Mouse (Mus musculus): ENCODE results near the gene Chrna1. TPM values are rescaled to one million over a fixed set of nuclear protein-coding genes. Genes with fewer than 3 reads are reported as not detected.

The Chrna1 gene
- polyA plus RNA-seq, 1 experiment from 2014 or later, result 0.45 TPM

DNA sequence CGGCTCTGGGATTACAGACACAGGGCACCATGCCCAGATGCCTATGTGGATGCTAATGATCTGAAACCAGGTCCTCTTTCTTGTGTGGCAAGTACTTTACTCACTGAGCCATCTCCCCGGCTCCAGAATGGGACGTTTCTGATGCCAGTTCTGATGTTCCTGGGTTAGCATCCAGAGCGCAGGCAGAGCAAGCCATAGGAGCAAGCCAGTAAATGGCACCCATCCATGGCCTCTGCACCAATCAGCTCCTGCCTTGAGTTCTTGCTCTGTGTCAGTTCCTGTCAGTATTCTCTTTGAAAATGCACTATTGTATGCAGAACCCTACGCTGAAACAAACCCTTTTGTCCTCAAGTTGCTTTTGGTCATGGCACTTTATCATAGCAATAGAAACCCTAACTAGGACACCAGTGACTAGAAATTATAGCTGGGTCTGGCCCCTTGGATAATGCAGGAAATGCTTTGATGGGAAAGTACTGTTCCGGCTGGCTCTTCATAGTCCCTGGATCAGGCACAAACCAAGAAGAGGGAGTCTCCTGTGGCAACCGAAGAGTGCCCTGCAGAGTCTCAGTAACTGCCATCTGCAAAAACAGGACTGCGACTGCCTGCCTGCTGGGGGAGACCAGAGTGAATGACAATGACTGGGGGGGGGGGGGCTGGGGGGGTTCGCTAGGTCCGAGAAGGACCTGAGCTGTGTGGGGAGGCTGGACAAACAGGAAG lies 6.4 kb upstream of the Chrna1 start:
- Histone ChIP-seq H3K36me3 (no peaks in the 10 kb centered on the region), H3K4me3 (peak overlapping the region; percentile 8; the same call in 1 of the 2 replicates)

DNA sequence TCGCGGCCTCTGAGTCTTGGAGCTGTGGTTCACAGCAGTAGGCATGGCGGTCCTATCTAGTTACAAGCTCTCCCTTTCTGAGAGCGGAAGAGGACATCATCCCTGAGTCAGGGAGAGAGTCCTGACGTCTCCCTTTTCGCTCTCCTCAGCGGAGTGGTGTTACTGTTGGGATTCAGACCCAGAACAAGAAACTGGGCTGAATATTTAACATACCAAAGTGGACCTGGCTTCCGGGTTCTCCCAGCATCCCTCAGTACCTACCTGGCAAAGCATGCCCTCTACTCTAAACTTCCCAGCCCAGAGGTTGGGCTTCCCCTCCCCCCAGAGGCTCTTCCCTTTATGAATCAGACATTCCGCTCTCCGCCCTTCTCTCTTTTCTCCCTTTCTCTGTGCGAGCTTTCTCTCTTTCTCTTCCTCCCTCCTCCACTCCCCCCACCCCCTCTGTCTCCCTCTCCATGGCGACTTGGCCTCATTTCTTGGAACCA lies 5.3 kb upstream of the Chrna1 start:
- no peak for DNase-seq (ENCODE audit: low spot score)
- WGBS, result 14% methylated on average over 12 of the region's 12 CpGs
- Histone ChIP-seq H3K4me1 (peaks cover 43% of the 10 kb centered on the region), H3K27me3 (ENCODE audit: insufficient read depth, poor library complexity, severe bottlenecking) (no peaks in the 10 kb centered on the region), H3K4me3 (peak overlapping the region; percentile 57), H3K27ac (peak overlapping the region; percentile 78), H3K36me3 (no peaks in the 10 kb centered on the region), H3K9me3 (no peaks in the 10 kb centered on the region)

More for the DNA sequence above, 6.4 kb upstream of the Chrna1 start:
- H3K27me3 ChIP-seq (ENCODE audit: insufficient read depth, poor library complexity, severe bottlenecking), result no peaks in the 10 kb centered on the region
- no peaks in the 10 kb centered on the region for H3K9me3 ChIP-seq
- 49% methylated on average over 10 of the region's 10 CpGs for WGBS
- peak overlapping the region; percentile 78; the same call in 1 of the 2 replicates for H3K27ac ChIP-seq
- H3K4me1 ChIP-seq, result peaks cover 55% of the 10 kb centered on the region
- no peak for DNase-seq (ENCODE audit: low spot score)

DNA sequence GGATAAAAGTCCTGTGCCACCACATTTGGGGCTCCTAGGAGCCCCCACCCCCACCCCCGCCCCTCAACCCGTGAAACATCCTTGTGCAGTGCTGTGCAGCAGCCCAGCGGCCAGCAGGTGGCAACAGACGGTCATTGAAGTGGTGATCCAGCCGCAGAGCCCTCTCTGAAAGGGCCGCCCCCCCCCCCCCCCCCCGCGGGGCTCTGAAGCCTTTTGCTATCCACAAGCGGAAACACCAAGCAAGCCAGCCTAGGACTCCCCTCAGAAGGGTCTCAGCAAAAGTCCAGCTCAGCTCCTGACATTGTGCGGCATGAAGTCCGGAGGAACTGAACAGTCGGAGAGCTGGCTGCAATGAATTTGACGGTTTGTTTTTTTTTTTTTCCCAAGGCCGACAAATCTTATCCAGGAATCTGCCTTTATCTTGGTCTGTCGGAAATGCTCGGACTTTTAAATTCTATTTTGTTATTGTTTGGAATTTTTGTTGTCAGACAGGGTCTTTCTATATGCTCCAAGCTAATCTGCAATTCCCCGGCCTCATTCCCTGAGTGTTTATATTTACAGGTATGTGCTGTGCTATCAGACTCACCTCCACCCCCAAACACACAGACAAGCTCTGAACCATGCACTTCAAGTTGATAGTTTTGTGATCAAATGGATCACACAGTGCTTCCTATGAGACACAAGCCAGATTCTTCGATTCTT lies 4.7 kb upstream of the Chrna1 start:
- Histone ChIP-seq H3K36me3 (no peaks in the 10 kb centered on the region), H3K4me1 (peaks cover 37% of the 10 kb centered on the region), H3K27me3 (ENCODE audit: insufficient read depth, poor library complexity, severe bottlenecking) (no peaks in the 10 kb centered on the region), H3K9me3 (no peaks in the 10 kb centered on the region), H3K27ac (peak overlapping the region; percentile 78), H3K4me3 (peak overlapping the region; percentile 57)
- 3% methylated on average over 17 of the region's 18 CpGs for WGBS
- DNase-seq (ENCODE audit: low spot score), result peak; percentile 90

DNA sequence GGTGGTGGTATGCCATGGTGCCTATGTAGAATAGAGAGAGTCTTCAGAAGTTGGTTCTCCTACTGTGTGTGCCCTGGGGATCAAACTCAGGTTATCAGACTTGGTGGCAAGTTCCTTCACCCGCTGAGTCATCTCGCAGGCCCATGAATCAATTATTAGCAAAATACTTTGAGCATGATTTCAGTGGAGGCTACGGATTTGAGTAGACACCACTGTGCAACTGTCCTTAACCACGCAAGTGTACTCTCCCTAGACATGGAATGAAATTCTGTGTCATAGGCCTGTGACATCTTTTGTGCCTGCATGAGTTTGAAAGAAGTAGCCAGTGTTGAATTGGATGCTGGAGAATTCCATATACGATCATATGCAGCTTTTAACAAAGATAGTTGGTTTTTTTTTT lies 582 bp upstream of the Chrna1 start:
- 88% methylated on average over 5 of the region's 5 CpGs for WGBS
- H3K4me3 ChIP-seq, result no peak overlapping the region
- H3K27me3 ChIP-seq (ENCODE audit: insufficient read depth, poor library complexity, severe bottlenecking), result no peaks in the 10 kb centered on the region
- no peaks in the 10 kb centered on the region for H3K36me3 ChIP-seq
- H3K27ac ChIP-seq, result no peak overlapping the region
- DNase-seq (ENCODE audit: low spot score), result no peak
- H3K9me3 ChIP-seq, result no peaks in the 10 kb centered on the region
- peaks cover 9% of the 10 kb centered on the region for H3K4me1 ChIP-seq

- H3K36me3 ChIP-seq, result no peaks in the 10 kb centered on the region
- H3K27me3 ChIP-seq (ENCODE audit: insufficient read depth, poor library complexity, severe bottlenecking), result no peaks in the 10 kb centered on the region
- no peaks in the 10 kb centered on the region for H3K9me3 ChIP-seq
- H3K4me3 ChIP-seq, result no peak overlapping the region
- WGBS, result 39% methylated on average over 5 of the region's 5 CpGs
- DNase-seq (ENCODE audit: low spot score), result no peak
- no peak overlapping the region for H3K27ac ChIP-seq
- peaks cover 3% of the 10 kb centered on the region; the same call in 1 of the 2 replicates for H3K4me1 ChIP-seq
These were observed 970 bp downstream of the Chrna1 start for GRCm38 (mm10) chr2:73579168-73579567.

DNA sequence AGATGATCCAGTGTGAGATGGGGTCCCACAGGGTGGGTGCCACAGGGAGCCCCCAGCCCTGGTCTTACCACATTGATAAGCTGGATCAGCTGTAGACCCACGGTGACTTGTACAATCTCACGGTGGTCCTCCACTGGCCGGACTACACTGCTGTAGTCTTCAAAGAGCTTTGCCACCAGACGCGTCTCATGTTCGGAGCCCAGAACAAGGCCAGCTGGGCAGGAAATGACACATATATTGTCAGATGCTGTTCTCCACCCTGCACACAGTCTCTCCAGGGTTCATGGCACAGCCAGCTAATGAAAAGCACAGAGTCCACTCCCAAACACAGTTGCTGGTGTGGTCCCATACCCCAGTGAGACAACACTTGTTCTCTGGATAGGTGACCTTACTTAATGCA lies 5.7 kb downstream of the Chrna1 start:
- H3K4me3 ChIP-seq, result no peak overlapping the region
- H3K36me3 ChIP-seq, result no peaks in the 10 kb centered on the region
- H3K9me3 ChIP-seq, result no peaks in the 10 kb centered on the region
- no peak overlapping the region for H3K27ac ChIP-seq
- 75% methylated on average over 6 of the region's 6 CpGs for WGBS
- peaks cover 12% of the 10 kb centered on the region for H3K4me1 ChIP-seq
- no peak for DNase-seq (ENCODE audit: low spot score)
- H3K27me3 ChIP-seq (ENCODE audit: insufficient read depth, poor library complexity, severe bottlenecking), result no peaks in the 10 kb centered on the region

GRCm38 (mm10) chr2:73573556-73573955 lies 6.6 kb downstream of the Chrna1 start:
- Histone ChIP-seq H3K27ac (no peak overlapping the region), H3K27me3 (ENCODE audit: insufficient read depth, poor library complexity, severe bottlenecking) (no peaks in the 10 kb centered on the region), H3K4me1 (peaks cover 12% of the 10 kb centered on the region), H3K36me3 (no peaks in the 10 kb centered on the region), H3K9me3 (no peaks in the 10 kb centered on the region), H3K4me3 (no peak overlapping the region)
- 87% methylated on average over 4 of the region's 4 CpGs for WGBS
- DNase-seq (ENCODE audit: low spot score), result no peak

DNA sequence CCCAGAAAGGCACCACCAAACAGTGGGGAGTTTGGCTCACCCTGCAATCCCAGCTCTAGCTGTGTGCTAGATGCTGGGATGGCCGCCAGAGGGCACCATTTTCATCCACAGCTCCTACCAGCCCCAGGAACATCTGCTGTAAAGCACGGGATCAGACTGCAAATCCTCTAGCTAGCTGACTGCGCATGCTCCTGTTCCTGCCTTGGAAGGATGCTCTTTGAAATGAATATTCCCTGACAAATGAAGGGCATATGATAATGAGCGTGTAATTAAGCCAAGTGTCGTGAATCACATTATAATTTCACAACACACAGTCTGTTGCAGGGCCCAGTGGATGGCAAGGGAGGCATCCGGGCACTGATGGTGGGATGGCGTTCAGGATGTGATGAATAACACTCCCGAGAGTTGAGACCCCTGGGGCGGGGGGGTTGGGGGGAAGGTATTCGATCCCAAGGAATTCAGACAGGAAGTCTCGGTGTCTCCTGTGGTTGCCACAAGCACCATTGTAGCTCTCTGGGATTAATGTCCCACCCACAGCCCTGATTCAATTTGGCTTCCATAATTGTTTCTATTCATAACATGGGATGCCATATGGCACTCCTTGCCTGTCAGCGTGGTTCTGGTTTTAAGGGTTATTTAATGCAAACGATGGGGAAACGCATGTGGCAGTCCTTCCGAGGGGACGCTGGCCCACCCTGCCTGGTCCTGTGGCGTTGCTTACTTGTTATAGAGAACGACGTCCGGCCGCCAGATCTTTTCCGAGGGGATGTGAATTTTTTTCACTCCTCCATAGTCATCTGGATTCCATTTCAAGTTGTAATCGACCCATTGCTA lies 7.4 kb downstream of the Chrna1 start:
- WGBS, result 36% methylated on average over 23 of the region's 23 CpGs
- Histone ChIP-seq H3K9me3 (no peaks in the 10 kb centered on the region), H3K4me1 (peaks cover 12% of the 10 kb centered on the region), H3K27ac (no peak overlapping the region), H3K27me3 (ENCODE audit: insufficient read depth, poor library complexity, severe bottlenecking) (peaks cover 7% of the 10 kb centered on the region; the same call in 1 of the 2 replicates), H3K4me3 (peak overlapping the region; percentile 42), H3K36me3 (no peaks in the 10 kb centered on the region)
- peak; percentile 85 for DNase-seq (ENCODE audit: low spot score)

GRCm38 (mm10) chr2:73571901-73572300 lies 8.2 kb downstream of the Chrna1 start:
- DNase-seq (ENCODE audit: low spot score), result no peak
- WGBS, result 71% methylated on average over 6 of the region's 6 CpGs
- H3K4me3 ChIP-seq, result no peak overlapping the region
- H3K27ac ChIP-seq, result no peak overlapping the region
- H3K27me3 ChIP-seq (ENCODE audit: insufficient read depth, poor library complexity, severe bottlenecking), result peaks cover 7% of the 10 kb centered on the region; the same call in 1 of the 2 replicates
- no peaks in the 10 kb centered on the region for H3K36me3 ChIP-seq
- H3K4me1 ChIP-seq, result peaks cover 12% of the 10 kb centered on the region
- no peaks in the 10 kb centered on the region for H3K9me3 ChIP-seq

- Histone ChIP-seq H3K27me3 (ENCODE audit: insufficient read depth, poor library complexity, severe bottlenecking) (peaks cover 7% of the 10 kb centered on the region; the same call in 1 of the 2 replicates), H3K27ac (no peak overlapping the region), H3K4me1 (peaks cover 12% of the 10 kb centered on the region), H3K4me3 (no peak overlapping the region), H3K36me3 (no peaks in the 10 kb centered on the region), H3K9me3 (no peaks in the 10 kb centered on the region)
- 91% methylated on average over 9 of the region's 9 CpGs for WGBS
- DNase-seq (ENCODE audit: low spot score), result no peak
These were observed 8.8 kb downstream of the Chrna1 start for GRCm38 (mm10) chr2:73571304-73571703.

DNA sequence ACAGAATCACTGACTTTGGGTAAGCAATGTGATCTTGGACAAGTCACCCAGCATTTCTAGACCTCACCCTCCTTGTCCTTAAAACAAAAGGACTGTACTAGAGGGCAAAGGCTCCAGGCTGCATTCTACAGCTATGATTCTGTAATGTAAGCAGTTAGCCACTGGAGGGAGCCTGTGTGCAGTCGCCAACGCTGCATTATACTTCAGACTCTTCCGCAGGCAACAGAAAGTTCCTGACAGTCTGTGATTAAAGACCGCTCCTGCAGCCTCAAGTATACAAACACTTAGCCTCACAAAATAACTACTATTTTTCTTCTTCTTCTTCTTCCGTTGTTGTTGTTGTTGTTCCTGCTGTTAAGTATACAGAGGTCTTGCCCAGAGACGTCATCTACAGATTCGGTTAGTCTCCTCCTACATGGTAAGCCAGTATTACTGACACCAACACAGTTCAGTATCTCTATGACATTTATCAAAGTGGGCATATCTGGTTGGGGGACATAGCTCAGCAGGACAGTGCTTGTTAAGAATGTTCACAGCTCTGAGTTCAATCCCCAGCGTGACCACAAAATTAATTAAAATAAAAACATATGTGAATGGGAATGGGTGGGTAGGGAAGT lies 13.0 kb downstream of the Chrna1 start:
- peaks cover 7% of the 10 kb centered on the region; the same call in 1 of the 2 replicates for H3K27me3 ChIP-seq (ENCODE audit: insufficient read depth, poor library complexity, severe bottlenecking)
- 20% methylated on average over 8 of the region's 8 CpGs for WGBS
- no peaks in the 10 kb centered on the region for H3K4me1 ChIP-seq
- no peak overlapping the region for H3K27ac ChIP-seq
- H3K4me3 ChIP-seq, result peak overlapping the region; percentile 37; the same call in 1 of the 2 replicates
- H3K36me3 ChIP-seq, result no peaks in the 10 kb centered on the region
- no peak for DNase-seq (ENCODE audit: low spot score)
- H3K9me3 ChIP-seq, result no peaks in the 10 kb centered on the region

DNA sequence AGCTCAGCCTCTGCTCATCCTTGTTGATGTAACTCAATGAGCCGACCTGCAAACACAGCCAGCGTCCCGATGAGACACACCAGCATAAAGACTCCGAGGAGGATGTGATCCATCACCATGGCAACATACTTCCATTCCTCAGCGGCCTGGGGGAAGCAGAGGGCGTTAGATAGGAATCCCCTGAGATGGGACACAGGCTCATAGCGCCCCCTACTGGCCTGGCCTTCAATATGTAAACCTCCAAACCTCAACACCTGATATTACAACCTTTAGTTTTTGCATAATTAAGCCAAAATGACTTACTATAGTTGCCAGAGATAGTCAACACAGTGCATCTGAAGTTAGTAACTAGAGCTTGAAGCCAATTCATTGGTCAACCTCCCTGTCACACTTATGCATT lies 14.0 kb downstream of the Chrna1 start:
- no peaks in the 10 kb centered on the region for H3K36me3 ChIP-seq
- no peak for DNase-seq (ENCODE audit: low spot score)
- no peak overlapping the region for H3K27ac ChIP-seq
- peaks cover 7% of the 10 kb centered on the region; the same call in 1 of the 2 replicates for H3K27me3 ChIP-seq (ENCODE audit: insufficient read depth, poor library complexity, severe bottlenecking)
- H3K9me3 ChIP-seq, result no peaks in the 10 kb centered on the region
- WGBS, result 27% methylated on average over 7 of the region's 7 CpGs
- no peak overlapping the region for H3K4me3 ChIP-seq
- peaks cover 9% of the 10 kb centered on the region; the same call in 1 of the 2 replicates for H3K4me1 ChIP-seq
